Mouse (Mus musculus): ENCODE results near the gene Wnt11. TPM values are rescaled to one million over a fixed set of nuclear protein-coding genes. Genes with fewer than 3 reads are reported as not detected.

Wnt11 gene
- polyA plus RNA-seq, 1 experiment from 2014 or later = 4.2 TPM

- H3K27me3 ChIP-seq (ENCODE audit: control insufficient read depth, insufficient read depth, low read length) = no peaks in the 10 kb centered on the region
- no peak overlapping the region for H3K9ac ChIP-seq (replicated peaks; ENCODE audit: low read length)
- no peak overlapping the region for H3K4me2 ChIP-seq (ENCODE audit: low read depth, low read length)
- DNase-seq (ENCODE audit: low spot score) = no peak
- peaks cover 6% of the 10 kb centered on the region for H3K4me1 ChIP-seq (ENCODE audit: control insufficient read depth, insufficient read depth, low read length)
- no peak overlapping the region for H3K27ac ChIP-seq (replicated peaks; ENCODE audit: low read depth, low read length)
- no peaks in the 10 kb centered on the region for H3K9me3 ChIP-seq (replicated peaks; ENCODE audit: control insufficient read depth, low read length)
- no peak overlapping the region for H3K4me3 ChIP-seq (ENCODE audit: low read depth, low read length)
- no peaks in the 10 kb centered on the region for H3K36me3 ChIP-seq (replicated peaks; ENCODE audit: control insufficient read depth, insufficient read depth, low read depth, low read length)
- WGBS = 71% methylated on average over 12 of the region's 12 CpGs
- no peak for ATAC-seq (replicated peaks; ENCODE audit: insufficient number of reproducible peaks, low FRiP score, low TSS enrichment, low read depth)
These were observed 37.0 kb downstream of the Wnt11 start for GRCm38 (mm10) chr7:98871882-98872281.

- Histone ChIP-seq H3K27me3 (ENCODE audit: control insufficient read depth, insufficient read depth, low read length) (no peaks in the 10 kb centered on the region), H3K9me3 (replicated peaks; ENCODE audit: control insufficient read depth, low read length) (no peaks in the 10 kb centered on the region), H3K36me3 (replicated peaks; ENCODE audit: control insufficient read depth, insufficient read depth, low read depth, low read length) (no peaks in the 10 kb centered on the region), H3K4me1 (ENCODE audit: control insufficient read depth, insufficient read depth, low read length) (peaks cover 13% of the 10 kb centered on the region), H3K9ac (replicated peaks; ENCODE audit: low read length) (no peak overlapping the region), H3K27ac (replicated peaks; ENCODE audit: low read depth, low read length) (no peak overlapping the region), H3K4me3 (ENCODE audit: low read depth, low read length) (no peak overlapping the region), H3K4me2 (ENCODE audit: low read depth, low read length) (no peak overlapping the region)
- ATAC-seq (replicated peaks; ENCODE audit: insufficient number of reproducible peaks, low FRiP score, low TSS enrichment, low read depth) (no peak), DNase-seq (ENCODE audit: low spot score) (no peak)
- 82% methylated on average over 12 of the region's 12 CpGs for WGBS
These were observed 38.4 kb downstream of the Wnt11 start for GRCm38 (mm10) chr7:98873316-98873715.

- Histone ChIP-seq H3K4me2 (ENCODE audit: low read depth, low read length) (no peak overlapping the region), H3K27me3 (ENCODE audit: control insufficient read depth, insufficient read depth, low read length) (no peaks in the 10 kb centered on the region), H3K36me3 (replicated peaks; ENCODE audit: control insufficient read depth, insufficient read depth, low read depth, low read length) (no peaks in the 10 kb centered on the region), H3K9me3 (replicated peaks; ENCODE audit: control insufficient read depth, low read length) (no peaks in the 10 kb centered on the region), H3K4me3 (ENCODE audit: low read depth, low read length) (no peak overlapping the region), H3K4me1 (ENCODE audit: control insufficient read depth, insufficient read depth, low read length) (peaks cover 13% of the 10 kb centered on the region), H3K27ac (replicated peaks; ENCODE audit: low read depth, low read length) (no peak overlapping the region), H3K9ac (replicated peaks; ENCODE audit: low read length) (no peak overlapping the region)
- ATAC-seq (replicated peaks; ENCODE audit: insufficient number of reproducible peaks, low FRiP score, low TSS enrichment, low read depth) (no peak), DNase-seq (ENCODE audit: low spot score) (no peak)
- 64% methylated on average over 6 of the region's 6 CpGs for WGBS
These were observed 39.6 kb downstream of the Wnt11 start for GRCm38 (mm10) chr7:98874411-98874951.

GRCm38 (mm10) chr7:98875390-98875990 lies 40.6 kb downstream of the Wnt11 start:
- Histone ChIP-seq H3K4me3 (ENCODE audit: low read depth, low read length) (no peak overlapping the region), H3K36me3 (replicated peaks; ENCODE audit: control insufficient read depth, insufficient read depth, low read depth, low read length) (no peaks in the 10 kb centered on the region), H3K27me3 (ENCODE audit: control insufficient read depth, insufficient read depth, low read length) (no peaks in the 10 kb centered on the region), H3K27ac (replicated peaks; ENCODE audit: low read depth, low read length) (no peak overlapping the region), H3K4me1 (ENCODE audit: control insufficient read depth, insufficient read depth, low read length) (peaks cover 13% of the 10 kb centered on the region), H3K9ac (replicated peaks; ENCODE audit: low read length) (no peak overlapping the region), H3K9me3 (replicated peaks; ENCODE audit: control insufficient read depth, low read length) (no peaks in the 10 kb centered on the region), H3K4me2 (ENCODE audit: low read depth, low read length) (peak overlapping the region; percentile 19)
- 22% methylated on average over 13 of the region's 13 CpGs for WGBS
- ATAC-seq (replicated peaks; ENCODE audit: insufficient number of reproducible peaks, low FRiP score, low TSS enrichment, low read depth) (no peak), DNase-seq (ENCODE audit: low spot score) (no peak)

- H3K9me3 ChIP-seq (replicated peaks; ENCODE audit: control insufficient read depth, low read length) = no peaks in the 10 kb centered on the region
- 36% methylated on average over 13 of the region's 13 CpGs for WGBS
- H3K9ac ChIP-seq (replicated peaks; ENCODE audit: low read length) = no peak overlapping the region
- DNase-seq (ENCODE audit: low spot score) = no peak
- peaks cover 13% of the 10 kb centered on the region for H3K4me1 ChIP-seq (ENCODE audit: control insufficient read depth, insufficient read depth, low read length)
- H3K4me2 ChIP-seq (ENCODE audit: low read depth, low read length) = no peak overlapping the region
- no peak overlapping the region for H3K4me3 ChIP-seq (ENCODE audit: low read depth, low read length)
- H3K27me3 ChIP-seq (ENCODE audit: control insufficient read depth, insufficient read depth, low read length) = no peaks in the 10 kb centered on the region
- H3K27ac ChIP-seq (replicated peaks; ENCODE audit: low read depth, low read length) = no peak overlapping the region
- no peak for ATAC-seq (replicated peaks; ENCODE audit: insufficient number of reproducible peaks, low FRiP score, low TSS enrichment, low read depth)
- H3K36me3 ChIP-seq (replicated peaks; ENCODE audit: control insufficient read depth, insufficient read depth, low read depth, low read length) = no peaks in the 10 kb centered on the region
These were observed 41.2 kb downstream of the Wnt11 start for GRCm38 (mm10) chr7:98876119-98876518.

- H3K9me3 ChIP-seq (replicated peaks; ENCODE audit: control insufficient read depth, low read length) = no peaks in the 10 kb centered on the region
- H3K36me3 ChIP-seq (replicated peaks; ENCODE audit: control insufficient read depth, insufficient read depth, low read depth, low read length) = no peaks in the 10 kb centered on the region
- DNase-seq (ENCODE audit: low spot score) (no peak), ATAC-seq (replicated peaks; ENCODE audit: insufficient number of reproducible peaks, low FRiP score, low TSS enrichment, low read depth) (no peak)
- H3K27me3 ChIP-seq (ENCODE audit: control insufficient read depth, insufficient read depth, low read length) = no peaks in the 10 kb centered on the region
- peaks cover 13% of the 10 kb centered on the region for H3K4me1 ChIP-seq (ENCODE audit: control insufficient read depth, insufficient read depth, low read length)
- no peak overlapping the region for H3K27ac ChIP-seq (replicated peaks; ENCODE audit: low read depth, low read length)
- H3K4me3 ChIP-seq (ENCODE audit: low read depth, low read length) = no peak overlapping the region
- H3K4me2 ChIP-seq (ENCODE audit: low read depth, low read length) = no peak overlapping the region
- no peak overlapping the region for H3K9ac ChIP-seq (replicated peaks; ENCODE audit: low read length)
- WGBS = 85% methylated on average over 2 of the region's 2 CpGs
These were observed 44.3 kb downstream of the Wnt11 start for GRCm38 (mm10) chr7:98879176-98879575.

- no peaks in the 10 kb centered on the region for H3K27me3 ChIP-seq (ENCODE audit: control insufficient read depth, insufficient read depth, low read length)
- no peaks in the 10 kb centered on the region for H3K9me3 ChIP-seq (replicated peaks; ENCODE audit: control insufficient read depth, low read length)
- peaks cover 8% of the 10 kb centered on the region; the same call in 1 of the 2 replicates for H3K4me1 ChIP-seq (ENCODE audit: control insufficient read depth, insufficient read depth, low read length)
- no peak overlapping the region for H3K4me3 ChIP-seq (ENCODE audit: low read depth, low read length)
- no peak overlapping the region for H3K9ac ChIP-seq (replicated peaks; ENCODE audit: low read length)
- no peaks in the 10 kb centered on the region for H3K36me3 ChIP-seq (replicated peaks; ENCODE audit: control insufficient read depth, insufficient read depth, low read depth, low read length)
- ATAC-seq (replicated peaks; ENCODE audit: insufficient number of reproducible peaks, low FRiP score, low TSS enrichment, low read depth) = no peak
- 62% methylated on average over 4 of the region's 4 CpGs for WGBS
- no peak overlapping the region for H3K27ac ChIP-seq (replicated peaks; ENCODE audit: low read depth, low read length)
- no peak for DNase-seq (ENCODE audit: low spot score)
- no peak overlapping the region for H3K4me2 ChIP-seq (ENCODE audit: low read depth, low read length)
These were observed 47.0 kb downstream of the Wnt11 start for GRCm38 (mm10) chr7:98881887-98882286.

GRCm38 (mm10) chr7:98887811-98888261 lies 52.9 kb downstream of the Wnt11 start:
- Histone ChIP-seq H3K27me3 (ENCODE audit: control insufficient read depth, insufficient read depth, low read length) (no peaks in the 10 kb centered on the region), H3K27ac (replicated peaks; ENCODE audit: low read depth, low read length) (no peak overlapping the region), H3K36me3 (replicated peaks; ENCODE audit: control insufficient read depth, insufficient read depth, low read depth, low read length) (no peaks in the 10 kb centered on the region), H3K4me1 (ENCODE audit: control insufficient read depth, insufficient read depth, low read length) (no peaks in the 10 kb centered on the region; the same call in 1 of the 2 replicates), H3K9ac (replicated peaks; ENCODE audit: low read length) (no peak overlapping the region), H3K9me3 (replicated peaks; ENCODE audit: control insufficient read depth, low read length) (no peaks in the 10 kb centered on the region), H3K4me3 (ENCODE audit: low read depth, low read length) (no peak overlapping the region), H3K4me2 (ENCODE audit: low read depth, low read length) (0 out of 2 replicates have a peak overlapping the region, but pooled peaks have one; percentile 10)
- peak; percentile 35; the same call in 1 of the 2 replicates for ATAC-seq (replicated peaks; ENCODE audit: insufficient number of reproducible peaks, low FRiP score, low TSS enrichment, low read depth)
- WGBS = 43% methylated on average over 22 of the region's 22 CpGs
- DNase-seq (ENCODE audit: low spot score) = no peak

All from embryonic facial prominence, embryonic 11.5 days (tissue).